Mouse (Mus musculus) bone marrow, adult 2 months (tissue): ENCODE results near the gene Ralbp1. TPM values are rescaled to one million over a fixed set of nuclear protein-coding genes. Genes with fewer than 3 reads are reported as not detected.

ENCODE experiments used
- H3K27ac ChIP-seq: fragments of 200-500 bp; 2 replicates; pipeline ENCODE4 v1.5.1; 2012; ENCODE audit warnings: low read depth, mild to moderate bottlenecking, control low read depth, inconsistent platforms, low read length; ENCODE audit not compliant: control insufficient read depth, poor library complexity, insufficient read depth
- H3K4me1 ChIP-seq: fragments of 200-500 bp; 2 replicates; pipeline ENCODE4 v1.6.1; 2011; ENCODE audit warnings: low read length; ENCODE audit not compliant: control insufficient read depth, insufficient read depth
- H3K4me3 ChIP-seq: fragments of 200-500 bp; replicated peaks from 2 replicates; pipeline ENCODE3; 2011; ENCODE audit warnings: mild to moderate bottlenecking, low read depth, low read length, control low read depth; ENCODE audit not compliant: control insufficient read depth
- CTCF ChIP-seq: fragments of 200-500 bp; IDR thresholded peaks from 2 replicates; pipeline ENCODE4 v1.5.1; 2011; ENCODE audit warnings: low read length, control low read depth; ENCODE audit not compliant: control insufficient read depth, insufficient read depth
- POLR2A ChIP-seq: fragments of 200-500 bp; IDR thresholded peaks from 2 replicates; pipeline ENCODE4 v1.6.1; 2011; ENCODE audit warnings: low read depth, mild to moderate bottlenecking, control low read depth, low read length, borderline replicate concordance; ENCODE audit not compliant: control insufficient read depth
- WGBS: fragments of 180-500 bp; shearing (Covaris S2); methylation state at CpG from one replicate; pipeline ENCODE4 v1.1.7; 2018; 5-methylcytosine and 5-hydroxymethylcytosine counted together
- polyA plus RNA-seq: library from polyadenylated mRNA; stranded (reverse); fragments of >200 nt; gene quantifications from 2 replicates; pipeline ENCODE4 v1.2.4, GENCODE M21; 2011; ENCODE audit warnings: low replicate concordance; ENCODE audit not compliant: missing spikeins, insufficient read depth, insufficient read length

Ralbp1 gene
- polyA plus RNA-seq, 1 experiment, result 27.0 TPM

GRCm38 (mm10) chr17:65813763-65814162 is 71.8 kb downstream of the Ralbp1 start:
- Histone ChIP-seq H3K4me1 (no peaks in the 10 kb centered on the region), H3K27ac (no peak overlapping the region), H3K4me3 (no peak overlapping the region)
- 89% methylated on average over 8 of the region's 8 CpGs for WGBS
- TF ChIP-seq CTCF (no peak), POLR2A (no peak)

GRCm38 (mm10) chr17:65811032-65811431 is 74.6 kb downstream of the Ralbp1 start:
- Histone ChIP-seq H3K4me3 (no peak overlapping the region), H3K4me1 (no peaks in the 10 kb centered on the region), H3K27ac (no peak overlapping the region)
- 87% methylated on average over 5 of the region's 5 CpGs for WGBS
- TF ChIP-seq CTCF, result no peak
- no peak for TF ChIP-seq POLR2A

- H3K4me1 ChIP-seq, result no peaks in the 10 kb centered on the region
- TF ChIP-seq POLR2A, result no peak
- no peak for TF ChIP-seq CTCF
- H3K4me3 ChIP-seq, result no peak overlapping the region
- H3K27ac ChIP-seq, result no peak overlapping the region
- WGBS, result 86% methylated on average over 2 of the region's 2 CpGs
These were observed 79.2 kb downstream of the Ralbp1 start for GRCm38 (mm10) chr17:65806416-65806815.

GRCm38 (mm10) chr17:65805966-65806365 is 79.6 kb downstream of the Ralbp1 start:
- 79% methylated on average over 4 of the region's 4 CpGs for WGBS
- TF ChIP-seq CTCF (no peak), POLR2A (no peak)
- H3K4me3 ChIP-seq, result no peak overlapping the region
- H3K4me1 ChIP-seq, result no peaks in the 10 kb centered on the region
- no peak overlapping the region for H3K27ac ChIP-seq

- TF ChIP-seq POLR2A (no peak), CTCF (no peak)
- Histone ChIP-seq H3K4me3 (no peak overlapping the region), H3K4me1 (no peaks in the 10 kb centered on the region; the same call in 1 of the 2 replicates), H3K27ac (no peak overlapping the region)
- 81% methylated on average over 4 of the region's 4 CpGs for WGBS
These were observed 83.6 kb downstream of the Ralbp1 start for GRCm38 (mm10) chr17:65802026-65802425.

GRCm38 (mm10) chr17:65800451-65800850 is 85.1 kb downstream of the Ralbp1 start:
- WGBS, result 92% methylated on average over 6 of the region's 6 CpGs
- no peak overlapping the region for H3K27ac ChIP-seq
- TF ChIP-seq POLR2A (no peak), CTCF (no peak)
- H3K4me3 ChIP-seq, result no peak overlapping the region
- H3K4me1 ChIP-seq, result no peaks in the 10 kb centered on the region; the same call in 1 of the 2 replicates

GRCm38 (mm10) chr17:65799353-65799752 is 86.2 kb downstream of the Ralbp1 start:
- no peak overlapping the region for H3K4me3 ChIP-seq
- H3K4me1 ChIP-seq, result no peaks in the 10 kb centered on the region; the same call in 1 of the 2 replicates
- TF ChIP-seq CTCF, result no peak
- no peak for TF ChIP-seq POLR2A
- no peak overlapping the region for H3K27ac ChIP-seq
- 64% methylated on average over 1 of the region's 1 CpGs for WGBS

- H3K4me3 ChIP-seq, result no peak overlapping the region
- no peak overlapping the region for H3K27ac ChIP-seq
- TF ChIP-seq CTCF (no peak), POLR2A (no peak)
- no peaks in the 10 kb centered on the region; the same call in 1 of the 2 replicates for H3K4me1 ChIP-seq
- 28% methylated on average over 4 of the region's 4 CpGs for WGBS
These were observed 87.2 kb downstream of the Ralbp1 start for GRCm38 (mm10) chr17:65798446-65798845.

Other genes with a start within 250 kb of the Ralbp1 start
- gene Txndc2, start 243.6 kb downstream of the Ralbp1 start, polyA plus RNA-seq, result not detected in 2 replicates
- 6.8 and 18.0 TPM in 2 replicates for gene Rab31, start 113.0 kb downstream of the Ralbp1 start, polyA plus RNA-seq
- 17.9 and 28.6 TPM in 2 replicates for gene Ppp4r1, start 103.2 kb downstream of the Ralbp1 start, polyA plus RNA-seq
- 5.1 and 8.8 TPM in 2 replicates for gene Twsg1, start 65.4 kb upstream of the Ralbp1 start, polyA plus RNA-seq
- 19.4 and 27.4 TPM in 2 replicates for gene Ankrd12, start 191.3 kb upstream of the Ralbp1 start, polyA plus RNA-seq
- 92.9 and 164 TPM in 2 replicates for gene Ndufv2, start 215.8 kb upstream of the Ralbp1 start, polyA plus RNA-seq
- gene Washc1, start 225.7 kb upstream of the Ralbp1 start, polyA plus RNA-seq, result 24.4 and 47.4 TPM in 2 replicates
- 13.2 and 27.6 TPM in 2 replicates for gene Ddx11, start 237.7 kb upstream of the Ralbp1 start, polyA plus RNA-seq